Mouse (Mus musculus) stomach, postnatal 0 days (tissue): Measurements from ENCODE around the gene Cideb. TPM values are rescaled to one million over a fixed set of nuclear protein-coding genes. Genes with fewer than 3 reads are reported as not detected.

Experiments used
- ATAC-seq: fragments of 200-750 bp; cut with Nextera tagmentation; 2 replicates; pipeline ENCODE4 v1.8.0; 2017; ENCODE audit not compliant: low FRiP score, low TSS enrichment
- DNase-seq: peaks from one replicate; pipeline ENCODE4 v3.0.0-alpha.2; 2016; ENCODE audit warnings: low spot score
- H3K27ac ChIP-seq: fragments of 300-500 bp; sonication (generic); replicated peaks from 2 replicates; pipeline ENCODE4 v1.5.1; 2014; ENCODE audit warnings: mild to moderate bottlenecking, control low read depth
- H3K27me3 ChIP-seq: fragments of 300-500 bp; sonication (generic); 2 replicates; pipeline ENCODE4 v1.6.1; 2014; ENCODE audit warnings: low read length; ENCODE audit not compliant: control insufficient read depth, insufficient read depth
- H3K36me3 ChIP-seq: fragments of 300-500 bp; sonication (generic); 2 replicates; pipeline ENCODE4 v1.6.1; 2014; ENCODE audit warnings: low read length, mixed read lengths; ENCODE audit not compliant: control insufficient read depth, insufficient read depth
- H3K4me1 ChIP-seq: fragments of 300-500 bp; sonication (generic); replicated peaks from 2 replicates; pipeline ENCODE4 v1.6.1; 2014; ENCODE audit warnings: antibody characterized with exemption; ENCODE audit not compliant: control insufficient read depth, insufficient read depth
- H3K4me2 ChIP-seq: fragments of 300-500 bp; sonication (generic); replicated peaks from 2 replicates; pipeline ENCODE4 v1.6.1; 2014; ENCODE audit warnings: low read depth, mild to moderate bottlenecking, control low read depth, moderate library complexity
- H3K4me3 ChIP-seq: fragments of 300-500 bp; sonication (generic); 2 replicates; pipeline ENCODE4 v1.5.1; 2014; ENCODE audit warnings: low read depth, low read length, control low read depth
- H3K9ac ChIP-seq: fragments of 300-500 bp; sonication (generic); 2 replicates; pipeline ENCODE4 v1.6.1; 2014; ENCODE audit warnings: mild to moderate bottlenecking, low read length, control low read depth, mixed read lengths
- H3K9me3 ChIP-seq: fragments of 300-500 bp; sonication (generic); 2 replicates; pipeline ENCODE4 v1.6.1; 2016; ENCODE audit warnings: low read length; ENCODE audit not compliant: control insufficient read depth
- CTCF ChIP-seq: IDR thresholded peaks from 2 replicates; pipeline ENCODE4 v1.5.1; 2016; ENCODE audit warnings: antibody characterized with exemption, low read depth, mild to moderate bottlenecking, moderate library complexity
- EP300 ChIP-seq: optimal IDR thresholded peaks from 2 replicates; pipeline ENCODE3; 2016; ENCODE audit warnings: antibody characterized with exemption
- WGBS: fragments of 180-500 bp; shearing (Covaris S2); extraction: QIAGEN DNeasy Blood & Tissue Kit; methylation state at CpG from one replicate; pipeline ENCODE4 v1.1.7; 2014; 5-methylcytosine and 5-hydroxymethylcytosine counted together
- polyA plus RNA-seq: library from polyadenylated mRNA; unstranded; fragments of >200 nt; fragmentation: Nextera tagmentation; extraction: Ambion mirVana; gene quantifications from 2 replicates; pipeline ENCODE4 v1.2.1, GENCODE M21; 2015

Gene Cideb
- polyA plus RNA-seq, 1 experiment from 2014 or later: 13.6 TPM

- Histone ChIP-seq H3K4me2 (0 out of 2 replicates have a peak overlapping the region, but pooled peaks have one; percentile 11), H3K9ac (no peak overlapping the region), H3K9me3 (no peaks in the 10 kb centered on the region), H3K4me1 (peaks cover 3% of the 10 kb centered on the region; the same call in 1 of the 2 replicates), H3K27ac (peak overlapping the region; percentile 40; the same call in 1 of the 2 replicates), H3K4me3 (no peak overlapping the region), H3K27me3 (no peaks in the 10 kb centered on the region), H3K36me3 (no peaks in the 10 kb centered on the region; the same call in 1 of the 2 replicates)
- ATAC-seq (no peak), DNase-seq (no peak)
- WGBS: 58% methylated on average over 4 of the region's 4 CpGs
- TF ChIP-seq CTCF (no peak), EP300 (no peak)
These were observed 48.7 kb downstream of the Cideb start for GRCm38 (mm10) chr14:55709509-55709908.

- Histone ChIP-seq H3K27ac (no peak overlapping the region), H3K4me3 (no peak overlapping the region), H3K4me1 (no peaks in the 10 kb centered on the region), H3K4me2 (no peak overlapping the region), H3K36me3 (no peaks in the 10 kb centered on the region; the same call in 1 of the 2 replicates), H3K9me3 (no peaks in the 10 kb centered on the region), H3K27me3 (no peaks in the 10 kb centered on the region), H3K9ac (0 out of 2 replicates have a peak overlapping the region, but pooled peaks have one; percentile 14)
- 63% methylated on average over 5 of the region's 5 CpGs for WGBS
- ATAC-seq (no peak), DNase-seq (no peak)
- TF ChIP-seq EP300 (no peak), CTCF (no peak)
These were observed 50.9 kb downstream of the Cideb start for GRCm38 (mm10) chr14:55707397-55707796.

- H3K27me3 ChIP-seq: no peaks in the 10 kb centered on the region
- TF ChIP-seq CTCF: no peak
- TF ChIP-seq EP300: no peak
- no peak overlapping the region for H3K4me3 ChIP-seq
- 0 out of 2 replicates have a peak overlapping the region, but pooled peaks have one; percentile 18 for H3K27ac ChIP-seq
- no peak overlapping the region for H3K9ac ChIP-seq
- peak; percentile 75 for ATAC-seq
- H3K36me3 ChIP-seq: no peaks in the 10 kb centered on the region; the same call in 1 of the 2 replicates
- no peaks in the 10 kb centered on the region for H3K4me1 ChIP-seq
- DNase-seq: peak; percentile 37
- H3K4me2 ChIP-seq: no peak overlapping the region
- H3K9me3 ChIP-seq: no peaks in the 10 kb centered on the region
- 77% methylated on average over 8 of the region's 8 CpGs for WGBS
These were observed 52.1 kb downstream of the Cideb start for GRCm38 (mm10) chr14:55706051-55706600.

Other genes starting within 250 kb of the Cideb start
- gene Cpne6, start 248.0 kb downstream of the Cideb start, polyA plus RNA-seq: 0.08 and 0.17 TPM in 2 replicates
- 0.11 TPM in 1 of 2 replicates, not detected in the other for gene Nrl, start 233.5 kb downstream of the Cideb start, polyA plus RNA-seq
- gene Pck2, start 218.2 kb downstream of the Cideb start, polyA plus RNA-seq: 15.7 and 16.1 TPM in 2 replicates
- gene Dcaf11, start 198.5 kb downstream of the Cideb start, polyA plus RNA-seq: 45.9 and 51.0 TPM in 2 replicates
- gene A730061H03Rik, start 198.1 kb downstream of the Cideb start, polyA plus RNA-seq: 0.57 and 0.93 TPM in 2 replicates
- gene Fitm1, start 182.8 kb downstream of the Cideb start, polyA plus RNA-seq: 0.30 and 0.35 TPM in 2 replicates
- gene Psme1, start 180.3 kb downstream of the Cideb start, polyA plus RNA-seq: 130 and 136 TPM in 2 replicates
- 13.1 and 14.5 TPM in 2 replicates for gene Emc9, start 173.2 kb downstream of the Cideb start, polyA plus RNA-seq
- gene Psme2, start 167.3 kb downstream of the Cideb start, polyA plus RNA-seq: 268 and 316 TPM in 2 replicates
- 9.5 and 11.3 TPM in 2 replicates for gene Rnf31, start 166.8 kb downstream of the Cideb start, polyA plus RNA-seq
- gene Irf9, start 154.9 kb downstream of the Cideb start, polyA plus RNA-seq: 14.1 and 14.7 TPM in 2 replicates
- 4.5 TPM in 2 replicates for gene Rec8, start 140.4 kb downstream of the Cideb start, polyA plus RNA-seq
- 28.8 and 38.3 TPM in 2 replicates for gene Ipo4, start 122.5 kb downstream of the Cideb start, polyA plus RNA-seq
- gene Gm49378, start 120.6 kb downstream of the Cideb start, polyA plus RNA-seq: 1.2 and 1.3 TPM in 2 replicates
- 71.7 and 75.6 TPM in 2 replicates for gene Tm9sf1, start 114.7 kb downstream of the Cideb start, polyA plus RNA-seq
- 0.46 and 0.57 TPM in 2 replicates for gene Tssk4, start 108.3 kb downstream of the Cideb start, polyA plus RNA-seq
- 46.5 and 50.6 TPM in 2 replicates for gene Mdp1, start 98.0 kb downstream of the Cideb start, polyA plus RNA-seq
- 24.8 and 26.8 TPM in 2 replicates for gene Gmpr2, start 86.5 kb downstream of the Cideb start, polyA plus RNA-seq
- 402 and 425 TPM in 2 replicates for gene Nedd8, start 86.3 kb downstream of the Cideb start, polyA plus RNA-seq
- gene Tinf2, start 76.6 kb downstream of the Cideb start, polyA plus RNA-seq: 17.5 and 17.8 TPM in 2 replicates
- 79.0 and 80.6 TPM in 2 replicates for gene Tgm1, start 44.5 kb downstream of the Cideb start, polyA plus RNA-seq
- gene Rabggta, start 36.2 kb downstream of the Cideb start, polyA plus RNA-seq: 25.7 and 27.3 TPM in 2 replicates
- gene Dhrs1, start 12.8 kb downstream of the Cideb start, polyA plus RNA-seq: 92.3 and 99.5 TPM in 2 replicates
- 16.8 and 19.8 TPM in 2 replicates for gene Nop9, start 12.8 kb downstream of the Cideb start, polyA plus RNA-seq
- 3.2 and 3.8 TPM in 2 replicates for gene Ltb4r2, start 3.0 kb upstream of the Cideb start, polyA plus RNA-seq
- gene Ltb4r1, start 7.5 kb upstream of the Cideb start, polyA plus RNA-seq: 1.8 TPM in 2 replicates
- gene Adcy4, start 25.6 kb upstream of the Cideb start, polyA plus RNA-seq: 2.3 and 2.5 TPM in 2 replicates
- gene Ripk3, start 30.4 kb upstream of the Cideb start, polyA plus RNA-seq: 8.7 and 13.2 TPM in 2 replicates
- 11.2 and 12.5 TPM in 2 replicates for gene Nfatc4, start 64.7 kb upstream of the Cideb start, polyA plus RNA-seq
- 2.8 and 3.2 TPM in 2 replicates for gene Nynrin, start 95.6 kb upstream of the Cideb start, polyA plus RNA-seq
- gene Cbln3, start 125.9 kb upstream of the Cideb start, polyA plus RNA-seq: 0.56 and 0.65 TPM in 2 replicates
- gene Khnyn, start 126.5 kb upstream of the Cideb start, polyA plus RNA-seq: 6.4 and 7.5 TPM in 2 replicates
- gene Sdr39u1, start 141.8 kb upstream of the Cideb start, polyA plus RNA-seq: 48.4 and 52.0 TPM in 2 replicates
- gene Cma1, start 186.2 kb upstream of the Cideb start, polyA plus RNA-seq: 15.4 and 17.5 TPM in 2 replicates
- gene Cma2, start 192.5 kb upstream of the Cideb start, polyA plus RNA-seq: 0.23 TPM in 1 of 2 replicates, not detected in the other